Mouse (Mus musculus) midbrain, embryonic 13.5 days (tissue): Measurements from ENCODE around the gene Mcub. TPM values are rescaled to one million over a fixed set of nuclear protein-coding genes. Genes with fewer than 3 reads are reported as not detected.

Experiments used
- ATAC-seq: fragments of 200-750 bp; cut with Nextera tagmentation; 2 replicates; pipeline ENCODE4 v1.8.0; 2017; ENCODE audit warnings: mild to moderate bottlenecking, moderate TSS enrichment, moderate library complexity
- H3K27ac ChIP-seq: fragments of 300-500 bp; sonication (generic); 2 replicates; pipeline ENCODE4 v1.5.1; 2015; ENCODE audit warnings: inconsistent platforms, mild to moderate bottlenecking, moderate library complexity
- H3K27me3 ChIP-seq: fragments of 300-500 bp; sonication (generic); 2 replicates; pipeline ENCODE4 v1.6.1; 2015; ENCODE audit warnings: mild to moderate bottlenecking, inconsistent platforms
- H3K36me3 ChIP-seq: fragments of 300-500 bp; sonication (generic); 2 replicates; pipeline ENCODE4 v1.6.1; 2015; ENCODE audit warnings: mild to moderate bottlenecking, inconsistent platforms
- H3K4me1 ChIP-seq: fragments of 300-500 bp; sonication (generic); replicated peaks from 2 replicates; pipeline ENCODE4 v1.6.1; 2015; ENCODE audit warnings: inconsistent platforms
- H3K4me2 ChIP-seq: fragments of 300-500 bp; sonication (generic); replicated peaks from 2 replicates; pipeline ENCODE4 v1.6.1; 2015; ENCODE audit warnings: moderate library complexity, mild to moderate bottlenecking, inconsistent platforms
- H3K4me3 ChIP-seq: fragments of 300-500 bp; sonication (generic); replicated peaks from 2 replicates; pipeline ENCODE4 v1.5.1; 2015; ENCODE audit warnings: mild to moderate bottlenecking, inconsistent platforms
- H3K9ac ChIP-seq: fragments of 300-500 bp; sonication (generic); replicated peaks from 2 replicates; pipeline ENCODE4 v1.6.1; 2015; ENCODE audit warnings: mild to moderate bottlenecking, inconsistent platforms
- H3K9me3 ChIP-seq: fragments of 300-500 bp; sonication (generic); 2 replicates; pipeline ENCODE4 v1.6.1; 2016; ENCODE audit warnings: mild to moderate bottlenecking, inconsistent platforms
- WGBS: fragments of 180-500 bp; shearing (Covaris S2); methylation state at CpG from one replicate; pipeline ENCODE4 v1.1.7; 2015; 5-methylcytosine and 5-hydroxymethylcytosine counted together
- polyA plus RNA-seq: library from polyadenylated mRNA; unstranded; fragments of >200 nt; fragmentation: Nextera tagmentation; extraction: Ambion mirVana; gene quantifications from 2 replicates; pipeline ENCODE4 v1.2.1, GENCODE M21; 2015

Mcub gene
- polyA plus RNA-seq, result 3.9 TPM in 2 replicates

GRCm38 (mm10) chr3:129969432-129970395 is at the start of gene Mcub:
Gene Mcub (minus strand): TSS chr3:129970206.
- peak within 1 kb of the TSS; percentile 62 for H3K4me3 ChIP-seq
- peaks cover 23% of the 10 kb centered on the region for H3K27me3 ChIP-seq
- peak; percentile 76 for ATAC-seq
- peaks cover 21% of the 10 kb centered on the region for H3K4me1 ChIP-seq
- H3K9me3 ChIP-seq, result no peaks in the 10 kb centered on the region
- under 1% methylated on average over 55 of the region's 63 CpGs for WGBS
- H3K36me3 ChIP-seq, result no peaks in the 10 kb centered on the region
- peak within 1 kb of the TSS; percentile 73 for H3K9ac ChIP-seq
- H3K4me2 ChIP-seq, result peak within 1 kb of the TSS; percentile 99
- peak within 1 kb of the TSS; percentile 20; the same call in 1 of the 2 replicates for H3K27ac ChIP-seq

GRCm38 (mm10) chr3:130012943-130013342 is 42.9 kb upstream of the Mcub start:
- Histone ChIP-seq H3K9ac (no peak overlapping the region), H3K4me2 (no peak overlapping the region), H3K27me3 (no peaks in the 10 kb centered on the region), H3K9me3 (no peaks in the 10 kb centered on the region), H3K36me3 (peaks cover 22% of the 10 kb centered on the region), H3K4me1 (no peaks in the 10 kb centered on the region), H3K27ac (no peak overlapping the region), H3K4me3 (no peak overlapping the region)
- WGBS, result 92% methylated on average over 2 of the region's 2 CpGs
- ATAC-seq, result no peak

GRCm38 (mm10) chr3:130011236-130011635 is 41.2 kb upstream of the Mcub start:
- Histone ChIP-seq H3K9ac (no peak overlapping the region), H3K9me3 (no peaks in the 10 kb centered on the region), H3K4me3 (no peak overlapping the region), H3K27ac (no peak overlapping the region), H3K4me1 (no peaks in the 10 kb centered on the region), H3K4me2 (no peak overlapping the region), H3K27me3 (no peaks in the 10 kb centered on the region), H3K36me3 (peaks cover 30% of the 10 kb centered on the region)
- no peak for ATAC-seq
- 93% methylated on average over 1 of the region's 1 CpGs for WGBS

- no peak overlapping the region for H3K9ac ChIP-seq
- H3K36me3 ChIP-seq, result peaks cover 63% of the 10 kb centered on the region
- no peak overlapping the region for H3K4me3 ChIP-seq
- no peak overlapping the region for H3K4me2 ChIP-seq
- no peaks in the 10 kb centered on the region for H3K27me3 ChIP-seq
- no peak overlapping the region for H3K27ac ChIP-seq
- no peaks in the 10 kb centered on the region for H3K9me3 ChIP-seq
- 93% methylated on average over 7 of the region's 7 CpGs for whole genome bisulfite sequencing
- ATAC-seq, result no peak
- no peaks in the 10 kb centered on the region for H3K4me1 ChIP-seq
Observed at GRCm38 (mm10) chr3:130006141-130006540, 36.1 kb upstream of the Mcub start.

- H3K9ac ChIP-seq, result no peak overlapping the region
- H3K4me2 ChIP-seq, result no peak overlapping the region
- H3K4me1 ChIP-seq, result no peaks in the 10 kb centered on the region
- ATAC-seq, result no peak
- no peaks in the 10 kb centered on the region for H3K27me3 ChIP-seq
- WGBS, result 96% methylated on average over 11 of the region's 11 CpGs
- H3K4me3 ChIP-seq, result no peak overlapping the region
- no peak overlapping the region for H3K27ac ChIP-seq
- H3K36me3 ChIP-seq, result peaks cover 86% of the 10 kb centered on the region
- H3K9me3 ChIP-seq, result no peaks in the 10 kb centered on the region
Observed at GRCm38 (mm10) chr3:130000926-130001325, 30.9 kb upstream of the Mcub start.

GRCm38 (mm10) chr3:129998526-129998925 is 28.5 kb upstream of the Mcub start:
- no peaks in the 10 kb centered on the region for H3K27me3 ChIP-seq
- no peak overlapping the region for H3K4me2 ChIP-seq
- H3K4me3 ChIP-seq, result no peak overlapping the region
- no peaks in the 10 kb centered on the region for H3K4me1 ChIP-seq
- no peak overlapping the region for H3K9ac ChIP-seq
- WGBS, result 92% methylated on average over 6 of the region's 6 CpGs
- H3K36me3 ChIP-seq, result peaks cover 90% of the 10 kb centered on the region
- H3K27ac ChIP-seq, result no peak overlapping the region
- no peak for ATAC-seq
- no peaks in the 10 kb centered on the region for H3K9me3 ChIP-seq

- no peaks in the 10 kb centered on the region for H3K4me1 ChIP-seq
- ATAC-seq, result no peak
Observed at GRCm38 (mm10) chr3:129998001-129998400, 28.0 kb upstream of the Mcub start.

GRCm38 (mm10) chr3:129997324-129997723 is 27.3 kb upstream of the Mcub start:
- no peak overlapping the region for H3K9ac ChIP-seq
- no peak overlapping the region for H3K4me3 ChIP-seq
- H3K4me1 ChIP-seq, result no peaks in the 10 kb centered on the region
- no peaks in the 10 kb centered on the region for H3K27me3 ChIP-seq
- peaks cover 92% of the 10 kb centered on the region for H3K36me3 ChIP-seq
- H3K9me3 ChIP-seq, result no peaks in the 10 kb centered on the region
- ATAC-seq, result no peak
- no peak overlapping the region for H3K4me2 ChIP-seq
- H3K27ac ChIP-seq, result no peak overlapping the region
- 90% methylated on average over 3 of the region's 3 CpGs for WGBS

More at GRCm38 (mm10) chr3:129998001-129998400, 28.0 kb upstream of the Mcub start:
- no peak overlapping the region for H3K9ac ChIP-seq
- H3K27me3 ChIP-seq, result no peaks in the 10 kb centered on the region
- H3K36me3 ChIP-seq, result peaks cover 92% of the 10 kb centered on the region
- H3K4me2 ChIP-seq, result no peak overlapping the region
- H3K9me3 ChIP-seq, result no peaks in the 10 kb centered on the region
- 89% methylated on average over 7 of the region's 7 CpGs for WGBS
- no peak overlapping the region for H3K4me3 ChIP-seq
- no peak overlapping the region for H3K27ac ChIP-seq

- no peaks in the 10 kb centered on the region for H3K9me3 ChIP-seq
- H3K4me1 ChIP-seq, result no peaks in the 10 kb centered on the region
- no peak overlapping the region for H3K4me3 ChIP-seq
- no peaks in the 10 kb centered on the region for H3K27me3 ChIP-seq
- WGBS, result 95% methylated on average over 13 of the region's 13 CpGs
- no peak overlapping the region for H3K9ac ChIP-seq
- ATAC-seq, result no peak
- no peak overlapping the region for H3K27ac ChIP-seq
- peaks cover 90% of the 10 kb centered on the region for H3K36me3 ChIP-seq
- H3K4me2 ChIP-seq, result no peak overlapping the region
Observed at GRCm38 (mm10) chr3:129987297-129987696, 17.3 kb upstream of the Mcub start.

GRCm38 (mm10) chr3:129985335-129985734 is 15.3 kb upstream of the Mcub start:
- ATAC-seq, result no peak
- Histone ChIP-seq H3K4me2 (no peak overlapping the region), H3K4me1 (no peaks in the 10 kb centered on the region), H3K27ac (no peak overlapping the region), H3K27me3 (no peaks in the 10 kb centered on the region), H3K9ac (no peak overlapping the region), H3K4me3 (no peak overlapping the region), H3K9me3 (no peaks in the 10 kb centered on the region), H3K36me3 (peaks cover 82% of the 10 kb centered on the region)
- WGBS, result 89% methylated on average over 4 of the region's 4 CpGs

- WGBS, result 94% methylated on average over 5 of the region's 5 CpGs
- ATAC-seq, result no peak
- H3K9ac ChIP-seq, result no peak overlapping the region
- no peaks in the 10 kb centered on the region for H3K4me1 ChIP-seq
- H3K9me3 ChIP-seq, result no peaks in the 10 kb centered on the region
- H3K36me3 ChIP-seq, result peaks cover 76% of the 10 kb centered on the region
- H3K27ac ChIP-seq, result no peak overlapping the region
- H3K4me2 ChIP-seq, result no peak overlapping the region
- H3K4me3 ChIP-seq, result no peak overlapping the region
- H3K27me3 ChIP-seq, result no peaks in the 10 kb centered on the region
Observed at GRCm38 (mm10) chr3:129984797-129985196, 14.8 kb upstream of the Mcub start.

- Histone ChIP-seq H3K4me2 (no peak overlapping the region), H3K9me3 (no peaks in the 10 kb centered on the region), H3K4me3 (no peak overlapping the region), H3K27ac (no peak overlapping the region), H3K9ac (no peak overlapping the region), H3K4me1 (no peaks in the 10 kb centered on the region), H3K27me3 (no peaks in the 10 kb centered on the region), H3K36me3 (peaks cover 51% of the 10 kb centered on the region)
- ATAC-seq, result no peak
- 76% methylated on average over 5 of the region's 5 CpGs for WGBS
Observed at GRCm38 (mm10) chr3:129982271-129982670, 12.3 kb upstream of the Mcub start.
